Mouse (Mus musculus) stomach, embryonic 15.5 days (tissue): Measurements from ENCODE around the gene Tnnt1. TPM values are rescaled to one million over a fixed set of nuclear protein-coding genes. Genes with fewer than 3 reads are reported as not detected.
A peak's percentile ranks its signal among the peaks of the same experiment; 100 is the strongest.
"Not testable (repeated sequence)": the region's sequence is repeated elsewhere in the genome, so short reads cannot be mapped to it uniquely, and the experiment has no call there.

Source experiments
- ATAC-seq: fragments of 200-750 bp; cut with Nextera tagmentation; 2 replicates; pipeline ENCODE4 v1.8.0; 2017; ENCODE audit warnings: low read depth, moderate number of reproducible peaks, moderate TSS enrichment; ENCODE audit not compliant: insufficient read depth, low FRiP score
- H3K27ac ChIP-seq: fragments of 300-500 bp; sonication (generic); 2 replicates; pipeline ENCODE4 v1.5.1; 2015; ENCODE audit warnings: mild to moderate bottlenecking, inconsistent platforms
- H3K27me3 ChIP-seq: fragments of 300-500 bp; sonication (generic); replicated peaks from 2 replicates; pipeline ENCODE4 v1.6.1; 2015; ENCODE audit warnings: inconsistent platforms
- H3K36me3 ChIP-seq: fragments of 300-500 bp; sonication (generic); 2 replicates; pipeline ENCODE4 v1.6.1; 2015; ENCODE audit warnings: inconsistent platforms
- H3K4me1 ChIP-seq: fragments of 300-500 bp; sonication (generic); 2 replicates; pipeline ENCODE4 v1.6.1; 2015; ENCODE audit warnings: inconsistent platforms
- H3K4me2 ChIP-seq: fragments of 300-500 bp; sonication (generic); 2 replicates; pipeline ENCODE4 v1.6.1; 2015; ENCODE audit warnings: mild to moderate bottlenecking, inconsistent platforms
- H3K4me3 ChIP-seq: fragments of 300-500 bp; sonication (generic); replicated peaks from 2 replicates; pipeline ENCODE4 v1.5.1; 2015; ENCODE audit warnings: inconsistent platforms
- H3K9ac ChIP-seq: fragments of 300-500 bp; sonication (generic); 2 replicates; pipeline ENCODE4 v1.6.1; 2015; ENCODE audit warnings: inconsistent platforms
- H3K9me3 ChIP-seq: fragments of 300-500 bp; sonication (generic); 2 replicates; pipeline ENCODE4 v1.6.1; 2016; ENCODE audit warnings: inconsistent platforms
- WGBS: fragments of 180-500 bp; shearing (Covaris S2); methylation state at CpG from one replicate; pipeline ENCODE4 v1.1.7; 2015; 5-methylcytosine and 5-hydroxymethylcytosine counted together
- polyA plus RNA-seq: library from polyadenylated mRNA; unstranded; fragments of >200 nt; fragmentation: Nextera tagmentation; extraction: Ambion mirVana; gene quantifications from 2 replicates; pipeline ENCODE4 v1.2.1, GENCODE M21; 2015

Tnnt1 gene
- polyA plus RNA-seq, 1 experiment from 2014 or later, result 25.5 TPM

DNA sequence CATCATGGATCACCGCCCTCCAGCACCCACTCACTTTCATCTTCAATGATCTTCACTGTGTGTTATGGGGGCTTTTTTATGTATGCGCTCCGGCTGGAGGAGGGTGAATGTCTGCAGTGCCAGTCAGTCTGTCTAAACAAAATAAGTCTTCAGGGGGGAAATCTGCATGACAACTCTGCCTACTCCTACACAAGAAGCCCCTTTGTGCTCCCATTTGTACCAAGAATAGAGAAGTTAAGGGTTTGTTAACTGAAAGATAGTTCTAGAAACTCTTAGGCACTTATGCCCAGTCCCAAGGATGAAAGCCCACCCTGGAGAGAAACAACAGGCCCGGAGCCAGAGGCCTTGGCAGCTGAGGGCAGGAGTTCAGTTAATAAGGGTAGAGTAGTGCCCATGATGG lies 20.2 kb upstream of the Tnnt1 start:
- no peaks in the 10 kb centered on the region for H3K9me3 ChIP-seq
- no peak overlapping the region for H3K27ac ChIP-seq
- no peak overlapping the region for H3K4me3 ChIP-seq
- peaks cover 6% of the 10 kb centered on the region; the same call in 1 of the 2 replicates for H3K4me1 ChIP-seq
- WGBS, result 83% methylated on average over 4 of the region's 4 CpGs
- no peak overlapping the region for H3K4me2 ChIP-seq
- no peak for ATAC-seq
- no peaks in the 10 kb centered on the region for H3K27me3 ChIP-seq
- no peaks in the 10 kb centered on the region for H3K36me3 ChIP-seq
- no peak overlapping the region for H3K9ac ChIP-seq

DNA sequence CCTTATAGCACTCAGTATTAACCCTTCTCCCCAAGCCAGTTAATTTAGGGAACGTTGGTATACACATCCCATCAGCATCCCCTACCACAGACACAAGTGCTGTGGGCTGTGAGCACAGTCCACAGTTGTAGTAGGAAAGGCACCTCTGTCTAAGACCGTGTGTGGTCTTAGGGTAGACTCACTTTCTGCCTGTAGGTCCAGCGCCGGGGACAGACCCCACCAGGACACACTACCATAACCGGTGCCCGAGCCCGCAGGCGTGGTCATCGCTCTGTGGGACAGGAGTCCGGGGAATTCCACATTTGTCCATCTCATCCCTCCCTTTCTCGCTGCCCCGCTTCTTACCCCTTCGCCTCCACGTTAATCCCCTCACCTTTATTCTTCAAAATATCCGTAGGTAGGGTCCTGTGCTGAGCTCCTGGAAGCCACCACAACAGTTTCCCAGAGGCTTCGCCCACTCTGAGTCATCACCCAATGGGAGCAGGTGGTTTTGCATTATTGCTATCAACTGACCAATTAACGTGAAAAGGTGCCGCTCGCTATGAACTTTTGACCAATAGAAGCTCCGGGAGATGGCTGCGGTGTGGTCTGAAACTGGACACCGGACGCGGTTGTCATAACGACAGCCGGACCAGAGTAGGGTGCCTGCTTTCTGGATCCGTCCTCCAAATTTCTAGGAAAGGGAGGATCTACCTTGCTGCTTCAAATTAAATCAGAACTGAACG lies 16.0 kb upstream of the Tnnt1 start, which contains the start of gene Dnaaf3:
TSS of gene Dnaaf3 (minus strand) at position 449 of the 725 bp plus-strand sequence.
- WGBS, result 6% methylated on average over 28 of the region's 28 CpGs
- Histone ChIP-seq H3K36me3 (no peaks in the 10 kb centered on the region), H3K4me2 (peak within 1 kb of the TSS; percentile 71), H3K4me1 (peaks cover 8% of the 10 kb centered on the region; the same call in 1 of the 2 replicates), H3K27ac (no peak within 1 kb of the TSS), H3K4me3 (peak within 1 kb of the TSS; percentile 38), H3K27me3 (no peaks in the 10 kb centered on the region), H3K9me3 (no peaks in the 10 kb centered on the region), H3K9ac (0 out of 2 replicates have a peak within 1 kb of the TSS, but pooled peaks have one; percentile 12)
- ATAC-seq, result peak; percentile 92

DNA sequence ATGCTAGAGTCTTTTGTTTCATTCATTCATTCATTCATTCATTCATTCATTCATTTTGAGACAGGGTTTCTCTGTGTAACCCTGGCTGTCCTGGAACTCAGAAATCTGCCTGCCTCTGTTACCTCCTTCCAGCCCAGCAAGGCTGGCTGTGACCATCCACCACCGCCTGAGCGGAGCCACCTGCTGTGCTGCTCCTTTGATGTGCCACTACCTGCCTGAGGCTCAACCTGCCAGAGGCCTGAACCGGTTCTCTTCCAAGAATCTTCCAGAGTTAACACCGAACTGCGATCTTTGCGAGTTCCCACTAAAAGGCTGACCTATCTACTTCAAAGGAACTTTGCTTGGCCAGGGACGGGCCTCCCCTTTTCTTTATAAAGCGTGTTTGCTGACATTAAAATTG lies 14.0 kb upstream of the Tnnt1 start:
- WGBS, result 48% methylated on average over 8 of the region's 8 CpGs
- peaks cover 14% of the 10 kb centered on the region for H3K4me1 ChIP-seq
- H3K27ac ChIP-seq, H3K4me3 ChIP-seq, ATAC-seq, H3K36me3 ChIP-seq, H3K9ac ChIP-seq, H3K4me2 ChIP-seq, H3K9me3 ChIP-seq, H3K27me3 ChIP-seq: not testable (repeated sequence)

DNA sequence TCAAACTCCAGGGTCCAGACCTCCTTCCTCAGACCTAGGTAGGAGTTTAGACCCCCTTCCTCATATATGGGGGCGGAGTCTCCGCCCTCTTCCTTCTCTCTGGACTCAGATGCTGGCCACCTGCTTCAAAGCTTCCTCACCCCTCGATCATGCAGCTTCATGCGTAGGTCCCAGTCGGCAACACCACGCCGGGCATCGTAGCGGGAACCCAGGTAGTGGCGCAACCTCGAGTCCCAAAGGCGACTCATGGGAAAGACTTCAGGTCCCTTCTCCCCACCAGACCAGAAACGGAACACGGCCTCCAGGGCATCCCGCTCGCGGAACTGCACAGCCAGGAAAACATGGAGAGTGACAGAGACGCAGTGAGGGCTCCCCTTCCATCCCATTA lies 11.1 kb upstream of the Tnnt1 start:
- Histone ChIP-seq H3K27me3 (no peaks in the 10 kb centered on the region), H3K27ac (no peak overlapping the region), H3K4me3 (peak overlapping the region; percentile 35; the same call in 1 of the 2 replicates), H3K36me3 (no peaks in the 10 kb centered on the region), H3K4me2 (peak overlapping the region; percentile 71; the same call in 1 of the 2 replicates), H3K9ac (no peak overlapping the region), H3K9me3 (no peaks in the 10 kb centered on the region), H3K4me1 (peaks cover 13% of the 10 kb centered on the region)
- ATAC-seq, result no peak
- 58% methylated on average over 18 of the region's 18 CpGs for WGBS

DNA sequence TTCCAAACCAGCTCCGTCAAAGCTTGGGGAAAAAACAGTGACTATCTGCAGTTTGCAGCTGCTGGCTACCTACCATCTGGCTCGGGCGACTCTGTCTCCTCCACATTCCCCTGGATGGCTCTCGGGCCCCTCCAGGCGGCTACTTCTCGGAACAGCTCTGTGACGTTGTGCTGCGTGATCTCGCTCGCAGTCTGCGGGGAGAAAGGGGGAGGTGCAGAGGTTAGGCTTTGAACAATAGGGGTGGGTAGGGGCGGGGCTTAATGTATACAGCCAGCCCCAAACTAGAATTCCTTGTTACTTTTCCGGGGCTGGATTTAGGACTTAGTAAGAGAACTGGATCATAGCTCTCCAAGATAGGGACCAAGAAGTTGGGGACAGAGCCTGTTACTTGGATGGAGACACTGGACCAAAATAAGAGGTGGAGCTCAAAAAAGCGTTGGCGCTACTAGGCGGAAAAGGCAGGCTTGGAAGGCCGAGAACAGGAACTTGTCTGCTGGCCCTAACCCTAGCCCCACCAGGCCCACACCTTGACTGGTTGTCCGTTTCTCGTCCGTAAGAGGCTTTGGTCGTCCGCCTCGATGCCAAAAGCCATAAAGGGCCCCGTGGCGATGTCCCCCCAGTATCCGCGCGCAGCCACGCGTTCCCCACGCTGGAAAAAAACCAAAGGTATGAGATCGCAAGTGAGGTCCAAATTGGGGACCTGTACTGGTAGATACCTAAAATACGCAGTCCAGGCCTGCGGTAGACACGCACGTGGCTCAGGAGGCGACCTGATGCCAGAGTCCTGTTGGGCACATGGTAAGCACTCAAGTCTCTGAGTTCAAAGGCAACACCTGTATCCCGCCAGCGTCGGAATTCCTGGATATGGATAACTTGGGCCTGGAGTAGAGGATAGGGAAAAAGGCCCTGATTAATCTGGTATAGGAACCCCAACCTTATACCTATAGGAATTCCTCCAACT lies 10.4 kb upstream of the Tnnt1 start:
- Histone ChIP-seq H3K27ac (0 out of 2 replicates have a peak overlapping the region, but pooled peaks have one; percentile 36), H3K36me3 (no peaks in the 10 kb centered on the region), H3K9me3 (no peaks in the 10 kb centered on the region), H3K4me3 (peak overlapping the region; percentile 35), H3K4me2 (peak overlapping the region; percentile 71), H3K4me1 (peaks cover 7% of the 10 kb centered on the region; the same call in 1 of the 2 replicates), H3K27me3 (no peaks in the 10 kb centered on the region), H3K9ac (peak overlapping the region; percentile 19; the same call in 1 of the 2 replicates)
- WGBS, result 25% methylated on average over 40 of the region's 40 CpGs
- ATAC-seq, result peak; percentile 87

DNA sequence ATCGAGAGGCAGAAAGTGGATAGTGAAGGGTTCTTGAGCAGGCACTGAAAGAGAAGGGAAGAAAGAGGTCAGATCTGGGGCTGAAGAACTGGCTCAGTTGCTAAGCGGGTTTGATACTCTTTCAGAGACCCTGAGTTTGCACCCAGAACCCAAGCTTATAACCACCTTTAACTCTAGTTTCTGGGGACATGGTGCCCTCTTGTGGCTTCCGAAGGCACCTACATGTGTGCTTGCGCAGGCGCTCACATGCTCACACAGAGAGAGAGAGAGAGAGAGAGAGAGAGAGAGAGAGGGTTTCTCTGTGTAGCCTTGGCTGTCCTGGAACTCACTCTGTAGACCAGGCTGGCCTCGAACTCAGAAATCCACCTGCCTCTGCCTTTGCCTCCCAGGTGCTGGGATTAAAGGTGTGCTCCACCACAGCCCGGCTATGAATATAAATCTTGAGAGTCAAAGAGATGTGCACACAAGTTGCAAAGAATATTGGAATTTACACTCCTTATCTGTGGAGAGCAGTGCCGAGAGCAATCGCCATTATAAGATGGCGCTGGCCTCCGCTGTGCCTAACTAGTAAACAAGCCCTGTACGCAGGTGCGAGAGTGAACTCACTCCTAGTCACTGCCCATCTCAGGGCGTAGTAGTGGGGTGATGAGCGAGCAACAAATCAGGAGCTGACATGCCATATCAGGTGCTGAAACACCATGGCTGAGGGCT lies 8.2 kb upstream of the Tnnt1 start, which contains the start of gene Tnni3:
TSS of gene Tnni3 (minus strand) at position 18 of the 711 bp plus-strand sequence.
- H3K9me3 ChIP-seq, ATAC-seq, H3K27me3 ChIP-seq, H3K4me3 ChIP-seq, H3K4me2 ChIP-seq, H3K9ac ChIP-seq, H3K27ac ChIP-seq, H3K36me3 ChIP-seq: not testable (repeated sequence)
- 66% methylated on average over 15 of the region's 15 CpGs for WGBS
- peaks cover 12% of the 10 kb centered on the region; the same call in 1 of the 2 replicates for H3K4me1 ChIP-seq

DNA sequence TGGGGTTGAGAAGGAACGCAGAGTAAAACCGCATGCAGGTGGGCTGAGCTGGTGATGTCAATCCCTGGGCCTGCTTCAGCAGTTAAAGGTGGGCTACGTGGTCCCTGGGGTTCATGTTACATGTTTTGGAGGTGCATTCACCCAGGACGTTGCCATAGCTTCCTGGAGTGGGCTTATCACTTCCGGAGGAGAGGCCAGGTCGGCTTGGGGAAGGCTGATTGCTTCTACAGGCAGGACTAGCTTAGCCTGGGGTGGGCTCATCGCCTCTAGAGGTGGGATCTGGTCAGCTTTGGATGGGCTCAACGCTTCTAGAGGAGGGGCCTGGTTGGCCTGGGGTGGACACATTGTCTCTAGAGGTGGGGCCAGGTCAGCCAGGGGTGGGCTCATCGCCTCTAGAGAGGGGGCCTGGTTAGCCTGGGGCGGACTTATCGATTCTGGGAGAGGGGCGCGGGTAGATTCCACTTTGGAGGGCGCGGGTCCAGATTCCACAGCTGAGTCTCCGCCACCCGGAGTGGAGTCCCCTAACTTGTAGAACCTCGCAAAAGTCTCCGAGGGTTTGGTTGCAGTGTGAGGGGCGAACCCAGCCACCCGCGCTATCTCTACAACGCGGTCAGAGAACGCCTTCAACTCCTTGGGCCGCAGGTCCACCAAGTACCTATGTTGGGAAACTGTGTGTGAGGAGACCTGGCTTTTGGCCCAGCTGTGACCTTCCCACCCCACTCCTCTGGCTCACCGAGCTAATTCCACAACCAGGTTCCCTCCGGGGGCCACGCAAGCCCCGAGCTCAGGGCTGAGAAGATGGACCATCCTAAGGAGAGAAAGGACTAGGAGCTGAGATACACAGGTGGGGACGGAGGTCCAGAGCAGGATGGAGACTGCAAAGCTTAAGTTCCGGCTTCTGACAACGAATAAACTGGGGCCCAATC lies 7.3 kb upstream of the Tnnt1 start:
- no peaks in the 10 kb centered on the region for H3K9me3 ChIP-seq
- H3K4me2 ChIP-seq, result no peak overlapping the region
- WGBS, result 86% methylated on average over 33 of the region's 33 CpGs
- no peaks in the 10 kb centered on the region for H3K27me3 ChIP-seq
- H3K9ac ChIP-seq, result no peak overlapping the region
- no peak overlapping the region for H3K27ac ChIP-seq
- H3K4me3 ChIP-seq, result no peak overlapping the region
- ATAC-seq, result no peak
- H3K4me1 ChIP-seq, result peaks cover 12% of the 10 kb centered on the region; the same call in 1 of the 2 replicates
- H3K36me3 ChIP-seq, result no peaks in the 10 kb centered on the region

DNA sequence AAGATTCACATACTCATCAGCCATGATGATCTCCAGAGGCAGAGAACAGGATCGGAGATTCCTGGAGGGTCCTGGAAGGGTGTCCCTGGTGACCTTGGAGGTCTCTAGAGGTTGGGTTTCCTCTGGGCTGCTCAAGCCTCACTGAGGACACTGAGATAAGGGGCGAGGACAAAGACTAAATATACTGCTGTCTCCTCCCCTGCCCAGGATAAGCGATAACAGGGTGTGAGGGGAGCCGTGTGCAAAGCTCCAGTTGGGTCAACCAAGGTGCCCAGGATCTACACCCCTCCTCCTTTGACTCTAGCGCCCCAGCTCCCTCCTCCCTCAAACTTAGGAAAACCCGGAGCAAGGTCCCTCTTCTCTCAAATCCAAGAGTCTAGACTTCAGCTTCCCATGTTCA lies 6.1 kb upstream of the Tnnt1 start:
- WGBS, result 69% methylated on average over 6 of the region's 6 CpGs
- no peak overlapping the region for H3K4me2 ChIP-seq
- H3K9ac ChIP-seq, result no peak overlapping the region
- H3K27ac ChIP-seq, result no peak overlapping the region
- H3K4me3 ChIP-seq, result no peak overlapping the region
- H3K4me1 ChIP-seq, result peaks cover 11% of the 10 kb centered on the region; the same call in 1 of the 2 replicates
- H3K27me3 ChIP-seq, result no peaks in the 10 kb centered on the region
- no peaks in the 10 kb centered on the region for H3K9me3 ChIP-seq
- ATAC-seq, result no peak
- no peaks in the 10 kb centered on the region for H3K36me3 ChIP-seq

DNA sequence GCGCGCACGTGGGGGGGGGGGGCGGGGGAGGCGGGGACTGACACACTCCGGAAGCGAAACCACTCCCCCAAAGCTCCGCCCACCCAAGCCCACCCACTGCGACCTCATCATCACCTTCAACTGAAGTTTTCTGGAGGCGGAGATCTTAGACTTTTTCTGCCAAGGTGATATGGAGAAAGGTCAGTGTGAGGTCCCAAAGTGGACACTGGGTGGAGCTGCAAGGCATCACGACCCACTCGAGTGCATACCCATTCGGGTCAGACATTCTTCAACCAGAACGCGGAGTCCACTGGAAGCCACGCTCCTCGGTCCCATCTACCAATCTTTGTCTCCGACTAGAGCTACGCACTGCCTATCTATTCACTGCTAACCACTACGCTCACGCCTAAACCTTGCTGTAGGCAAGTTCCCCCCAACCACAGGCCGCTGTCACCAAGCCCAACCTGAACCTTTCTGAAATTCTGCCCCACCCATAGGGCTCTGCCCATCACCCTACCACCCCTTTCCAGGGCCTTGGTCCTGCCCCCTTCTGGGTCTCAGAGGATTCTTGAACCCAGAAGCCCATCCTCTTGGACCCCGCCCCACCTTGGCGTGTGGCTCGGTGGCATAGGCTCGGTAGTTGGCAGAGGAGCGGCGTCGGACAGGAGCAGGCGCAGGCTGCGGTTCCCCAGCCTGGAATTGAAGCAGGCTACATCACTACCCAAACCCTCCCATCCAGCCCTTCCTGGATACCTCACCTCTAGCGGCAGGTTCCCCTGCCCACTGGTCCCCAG lies 5.2 kb upstream of the Tnnt1 start:
- Histone ChIP-seq H3K27ac (no peak overlapping the region), H3K9ac (0 out of 2 replicates have a peak overlapping the region, but pooled peaks have one; percentile 22), H3K4me3 (peak overlapping the region; percentile 21), H3K27me3 (no peaks in the 10 kb centered on the region), H3K36me3 (no peaks in the 10 kb centered on the region), H3K4me2 (peak overlapping the region; percentile 48), H3K4me1 (peaks cover 5% of the 10 kb centered on the region; the same call in 1 of the 2 replicates), H3K9me3 (no peaks in the 10 kb centered on the region)
- ATAC-seq, result no peak
- WGBS, result 30% methylated on average over 32 of the region's 32 CpGs

DNA sequence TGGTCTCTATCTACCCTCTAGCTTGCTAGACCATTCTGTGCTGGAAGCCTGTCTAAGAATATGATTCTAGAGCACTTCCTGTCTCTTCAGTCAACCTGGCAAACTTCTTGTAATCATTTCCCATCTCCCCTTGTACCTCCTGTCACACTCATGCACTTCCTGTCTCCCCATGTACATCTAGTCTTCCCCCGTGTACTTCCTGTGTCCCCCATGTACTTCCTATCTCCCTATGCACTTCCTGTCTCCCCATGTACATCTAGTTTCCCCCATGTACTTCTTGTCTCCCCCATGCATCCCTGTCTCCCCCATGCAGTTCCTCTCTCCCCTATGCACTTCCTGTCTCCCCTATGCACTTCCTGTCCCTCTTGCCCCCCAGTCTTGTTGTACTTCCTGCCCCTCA lies 2.3 kb upstream of the Tnnt1 start:
- Histone ChIP-seq H3K27me3 (no peaks in the 10 kb centered on the region), H3K36me3 (no peaks in the 10 kb centered on the region), H3K9me3 (no peaks in the 10 kb centered on the region), H3K4me3 (no peak overlapping the region), H3K4me2 (no peak overlapping the region), H3K27ac (no peak overlapping the region), H3K4me1 (peaks cover 15% of the 10 kb centered on the region), H3K9ac (no peak overlapping the region)
- no peak for ATAC-seq
- WGBS, result 67% methylated on average over 1 of the region's 1 CpGs
